Mouse (Mus musculus): ENCODE measurements at regions not wholly inside any gene's neighbourhood (a gene's known extent, or its start where the extent isn't known, plus 50 kb on each side); places are given as distances from the start of the nearest gene placed in this dataset.

DNA sequence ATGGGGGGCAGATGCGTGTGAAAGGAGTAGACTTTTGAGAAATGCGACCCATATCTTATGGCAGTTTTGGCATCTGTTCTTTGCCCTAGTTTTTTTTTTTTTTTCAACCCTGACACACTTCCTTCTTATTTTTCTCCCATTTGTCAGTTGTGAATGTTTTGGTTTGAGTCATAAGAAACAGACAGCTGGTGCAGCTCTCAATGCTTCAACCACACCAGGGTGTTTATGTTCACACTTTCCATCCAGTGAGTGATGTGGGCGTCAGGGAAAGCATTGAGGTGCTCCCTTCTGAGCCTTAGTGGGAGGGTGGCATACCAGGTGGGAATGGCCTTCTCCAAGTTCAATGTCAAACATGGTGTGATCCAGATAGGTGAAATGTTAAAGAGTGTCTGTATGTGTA, 181.9 kb upstream of the Agbl1 start:
- DNase-seq (ENCODE audit: extremely low read depth) = no peak
- H3K4me2 ChIP-seq (ENCODE audit: insufficient read depth, low read depth, poor library complexity, severe bottlenecking) = no peak overlapping the region
- H3K27ac ChIP-seq (ENCODE audit: insufficient read depth, low read depth) = no peak overlapping the region
- H3K4me1 ChIP-seq (ENCODE audit: control insufficient read depth in 1 of 2, insufficient read depth in 2 of 2) = no peaks in the 10 kb centered on the region
- H3K36me3 ChIP-seq (replicated peaks in 1 of 2; ENCODE audit: control insufficient read depth in 1 of 2, insufficient read depth in 1 of 2, low read length in 1 of 2) = no peaks in the 10 kb centered on the region
- dilution Hi-C loops (cut with MboI; ENCODE audit: extremely low pct_ligation_motif_present, extremely low pct_unique_long_range_greater_than_20kb, low sequenced_read_pairs) = no loop called here
- H3K9ac ChIP-seq (ENCODE audit: insufficient read depth, low read depth) = no peak overlapping the region
- TF ChIP-seq EP300 (IDR thresholded peaks at IDR 0.05; ENCODE audit: low read length) = peak; percentile 46; the same call in 1 of the 2 replicates
- TF ChIP-seq ZMIZ1 (IDR thresholded peaks at IDR 0.05; ENCODE audit: low read depth, low read length) = no peak
- peak; percentile 59 for TF ChIP-seq ZNF384 (IDR thresholded peaks at IDR 0.05; ENCODE audit: low read depth, low read length)
- no peak for TF ChIP-seq UBTF (IDR thresholded peaks at IDR 0.05; ENCODE audit: low read depth, low read length)
- no peaks in the 10 kb centered on the region for H3K79me2 ChIP-seq (replicated peaks; ENCODE audit: control insufficient read depth, extremely low read depth, insufficient read depth, poor library complexity, severe bottlenecking)
- in situ Hi-C loops (cut with MboI; ENCODE audit: low pct_ligation_motif_present, low pct_unique_long_range_greater_than_20kb, low sequenced_read_pairs) = no loop called here
- no peak overlapping the region for H3K4me3 ChIP-seq (replicated peaks in 1 of 3; ENCODE audit: low read depth in 2 of 3, low read length in 2 of 3, poor library complexity in 1 of 3)
- peaks cover 52% of the 10 kb centered on the region for H3K27me3 ChIP-seq (replicated peaks)
- no peaks in the 10 kb centered on the region for H3K9me3 ChIP-seq (replicated peaks; ENCODE audit: low read length)

DNA sequence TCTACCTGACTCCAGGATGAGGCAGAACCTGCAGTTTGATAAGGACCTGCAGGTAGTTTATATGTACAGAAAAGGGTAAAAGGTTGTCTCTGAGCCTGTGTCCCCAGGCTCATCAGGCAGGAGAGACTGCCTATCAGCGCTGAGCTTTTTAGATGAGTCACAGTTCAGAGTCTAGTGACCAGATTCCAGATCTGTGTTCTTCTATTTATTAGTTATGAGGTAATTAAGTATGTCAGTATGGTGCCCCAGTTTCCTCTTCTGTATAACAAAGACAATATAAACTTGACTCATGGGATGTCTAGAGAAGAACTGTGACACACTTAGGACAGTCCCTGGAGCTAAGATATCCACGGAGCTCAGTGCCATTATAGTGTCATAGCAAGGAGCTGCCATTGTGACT, 180.3 kb upstream of the Agbl1 start:
- no peaks in the 10 kb centered on the region for H3K36me3 ChIP-seq (replicated peaks in 1 of 2; ENCODE audit: control insufficient read depth in 1 of 2, insufficient read depth in 1 of 2, low read length in 1 of 2)
- H3K4me2 ChIP-seq (ENCODE audit: insufficient read depth, low read depth, poor library complexity, severe bottlenecking) = no peak overlapping the region
- dilution Hi-C loops (cut with MboI; ENCODE audit: extremely low pct_ligation_motif_present, extremely low pct_unique_long_range_greater_than_20kb, low sequenced_read_pairs) (no loop called here), in situ Hi-C loops (cut with MboI; ENCODE audit: low pct_ligation_motif_present, low pct_unique_long_range_greater_than_20kb, low sequenced_read_pairs) (no loop called here)
- no peaks in the 10 kb centered on the region for H3K9me3 ChIP-seq (replicated peaks; ENCODE audit: low read length)
- no peaks in the 10 kb centered on the region for H3K79me2 ChIP-seq (replicated peaks; ENCODE audit: control insufficient read depth, extremely low read depth, insufficient read depth, poor library complexity, severe bottlenecking)
- H3K4me3 ChIP-seq (replicated peaks in 1 of 3; ENCODE audit: low read depth in 2 of 3, low read length in 2 of 3, poor library complexity in 1 of 3) = no peak overlapping the region
- no peak for DNase-seq (ENCODE audit: extremely low read depth)
- no peaks in the 10 kb centered on the region for H3K4me1 ChIP-seq (ENCODE audit: control insufficient read depth in 1 of 2, insufficient read depth in 2 of 2)
- H3K9ac ChIP-seq (ENCODE audit: insufficient read depth, low read depth) = no peak overlapping the region
- TF ChIP-seq MXI1 (IDR thresholded peaks at IDR 0.05; ENCODE audit: low read depth, low read length) = no peak
- no peak for TF ChIP-seq TBP (conservative IDR thresholded peaks at IDR 0.05; ENCODE audit: low read depth, low read length)
- TF ChIP-seq MAZ (IDR thresholded peaks at IDR 0.05; ENCODE audit: low read depth, low read length) = no peak
- TF ChIP-seq ZMIZ1 (IDR thresholded peaks at IDR 0.05; ENCODE audit: low read depth, low read length) = no peak
- TF ChIP-seq NRF1 (IDR thresholded peaks at IDR 0.05; ENCODE audit: low read depth, low read length) = no peak
- no peak for TF ChIP-seq SIN3A (IDR thresholded peaks at IDR 0.05; ENCODE audit: low read length)
- TF ChIP-seq MAFK (IDR thresholded peaks at IDR 0.05; ENCODE audit: insufficient replicate concordance, low read length) = no peak
- no peak for TF ChIP-seq CHD1 (IDR thresholded peaks at IDR 0.05; ENCODE audit: low read depth, low read length)
- no peak for TF ChIP-seq TCF12 (IDR thresholded peaks at IDR 0.05; ENCODE audit: low read depth, low read length)
- TF ChIP-seq JUND (conservative IDR thresholded peaks at IDR 0.05; ENCODE audit: low read depth, low read length) = no peak
- no peak for TF ChIP-seq GABPA (IDR thresholded peaks at IDR 0.05; ENCODE audit: insufficient replicate concordance, low read depth, low read length)
- TF ChIP-seq CTCF (conservative IDR thresholded peaks at IDR 0.05 in 1 of 2, IDR thresholded peaks at IDR 0.05 in 1 of 2; ENCODE audit: low read depth in 2 of 2, low read length in 2 of 2) = no peak
- no peak overlapping the region for H3K27ac ChIP-seq (ENCODE audit: insufficient read depth, low read depth)
- peaks cover 60% of the 10 kb centered on the region for H3K27me3 ChIP-seq (replicated peaks)

DNA sequence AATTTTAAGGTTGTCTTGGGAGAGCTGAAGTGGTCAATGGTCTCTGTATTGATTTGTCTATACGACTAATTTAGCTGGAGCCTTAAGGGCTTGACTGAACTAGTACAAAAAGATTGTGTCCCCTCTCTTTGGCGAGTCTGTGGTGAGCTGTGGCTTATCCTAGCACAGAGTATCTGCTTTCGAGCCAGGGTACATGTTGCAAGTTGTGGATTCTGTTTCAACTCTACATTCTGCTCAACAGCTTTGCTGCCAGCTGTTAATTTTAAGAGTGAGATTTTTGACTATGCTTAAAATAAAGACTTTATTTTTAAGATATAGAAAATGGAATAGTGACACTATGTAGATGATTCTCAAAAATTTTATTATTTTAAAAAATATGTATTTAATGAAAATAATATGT, 175.8 kb upstream of the Agbl1 start:
- dilution Hi-C loops (cut with MboI; ENCODE audit: extremely low pct_ligation_motif_present, extremely low pct_unique_long_range_greater_than_20kb, low sequenced_read_pairs) = no loop called here
- Histone ChIP-seq H3K27ac (ENCODE audit: insufficient read depth, low read depth) (no peak overlapping the region), H3K4me1 (ENCODE audit: control insufficient read depth in 1 of 2, insufficient read depth in 2 of 2) (no peaks in the 10 kb centered on the region), H3K27me3 (replicated peaks) (peaks cover 60% of the 10 kb centered on the region), H3K36me3 (replicated peaks in 1 of 2; ENCODE audit: control insufficient read depth in 1 of 2, insufficient read depth in 1 of 2, low read length in 1 of 2) (no peaks in the 10 kb centered on the region), H3K4me3 (replicated peaks in 1 of 3; ENCODE audit: low read depth in 2 of 3, low read length in 2 of 3, poor library complexity in 1 of 3) (no peak overlapping the region), H3K9ac (ENCODE audit: insufficient read depth, low read depth) (no peak overlapping the region), H3K9me3 (replicated peaks; ENCODE audit: low read length) (no peaks in the 10 kb centered on the region), H3K79me2 (replicated peaks; ENCODE audit: control insufficient read depth, extremely low read depth, insufficient read depth, poor library complexity, severe bottlenecking) (no peaks in the 10 kb centered on the region), H3K4me2 (ENCODE audit: insufficient read depth, low read depth, poor library complexity, severe bottlenecking) (no peak overlapping the region)
- no peak for DNase-seq (ENCODE audit: extremely low read depth)
- TF ChIP-seq POLR2AphosphoS2 (IDR thresholded peaks at IDR 0.05; ENCODE audit: low read depth, low read length) = no peak
- no peak for TF ChIP-seq PAX5 (IDR thresholded peaks at IDR 0.05; ENCODE audit: low read length)
- TF ChIP-seq GABPA (IDR thresholded peaks at IDR 0.05; ENCODE audit: insufficient replicate concordance, low read depth, low read length) = no peak
- no peak for TF ChIP-seq POLR2A (IDR thresholded peaks at IDR 0.05; ENCODE audit: low read depth, low read length)
- no peak for TF ChIP-seq ZC3H11A (IDR thresholded peaks at IDR 0.05; ENCODE audit: low read depth, low read length)
- TF ChIP-seq MAX (IDR thresholded peaks at IDR 0.05; ENCODE audit: low read length) = no peak
- no peak for TF ChIP-seq E2F4 (IDR thresholded peaks at IDR 0.05; ENCODE audit: insufficient replicate concordance, low read depth, low read length)
- no peak for TF ChIP-seq JUND (conservative IDR thresholded peaks at IDR 0.05; ENCODE audit: low read depth, low read length)
- TF ChIP-seq IRF4 (IDR thresholded peaks at IDR 0.05; ENCODE audit: low read depth, low read length) = no peak
- no peak for TF ChIP-seq NRF1 (IDR thresholded peaks at IDR 0.05; ENCODE audit: low read depth, low read length)
- no peak for TF ChIP-seq UBTF (IDR thresholded peaks at IDR 0.05; ENCODE audit: low read depth, low read length)
- in situ Hi-C loops (cut with MboI; ENCODE audit: low pct_ligation_motif_present, low pct_unique_long_range_greater_than_20kb, low sequenced_read_pairs) = no loop called here
